Mouse (Mus musculus) CD4-positive, CD25-positive, alpha-beta regulatory T cell, adult 2 months (primary cell): Measurements from ENCODE around the gene Fez1.

ENCODE experiments used
- DNase-seq: peaks from one replicate; pipeline ENCODE4 v3.0.0-alpha.2; 2012; ENCODE audit warnings: low read depth, low spot score

Gene Fez1

DNA sequence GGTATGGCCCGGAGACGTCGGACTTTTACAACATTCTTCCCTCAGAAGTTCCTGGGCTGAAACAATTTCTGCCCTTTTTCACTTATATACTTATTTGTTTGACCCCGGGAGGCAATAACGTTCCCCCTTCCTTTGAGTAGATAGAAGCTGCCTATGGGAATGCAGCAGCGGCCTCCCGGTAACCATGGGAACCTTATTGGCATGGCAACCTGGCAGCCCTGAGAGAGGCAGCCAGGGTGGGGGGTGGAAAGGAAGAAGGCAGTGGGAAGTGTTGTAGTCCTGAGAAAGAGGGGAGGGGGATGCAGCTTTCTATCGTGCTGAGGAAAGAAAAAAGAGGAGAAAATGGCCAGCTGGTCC, at the start of gene Fez1:
TSS of gene Fez1 (plus strand) at position 221 of the 357 bp plus-strand sequence.
- no peak for DNase-seq

DNA sequence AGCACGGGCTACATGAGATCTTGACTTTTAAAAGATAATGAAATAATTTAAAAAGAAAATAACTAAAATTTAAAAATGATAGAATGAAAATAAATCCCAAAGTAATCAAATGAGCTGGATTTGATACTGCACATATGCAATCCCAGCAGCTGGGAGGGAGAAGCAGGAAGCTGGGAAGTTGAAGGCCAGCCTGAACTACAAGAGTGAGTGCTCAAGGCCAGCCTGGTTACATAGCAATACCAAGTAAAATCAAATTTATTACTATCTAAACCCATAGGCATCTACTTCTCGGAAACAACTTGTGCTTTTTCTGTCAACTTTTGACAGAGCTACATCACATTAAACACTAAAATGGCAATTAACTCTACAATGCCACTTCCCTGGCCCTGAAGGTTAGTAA, 37.7 kb upstream of the Fez1 start:
- no peak for DNase-seq

DNA sequence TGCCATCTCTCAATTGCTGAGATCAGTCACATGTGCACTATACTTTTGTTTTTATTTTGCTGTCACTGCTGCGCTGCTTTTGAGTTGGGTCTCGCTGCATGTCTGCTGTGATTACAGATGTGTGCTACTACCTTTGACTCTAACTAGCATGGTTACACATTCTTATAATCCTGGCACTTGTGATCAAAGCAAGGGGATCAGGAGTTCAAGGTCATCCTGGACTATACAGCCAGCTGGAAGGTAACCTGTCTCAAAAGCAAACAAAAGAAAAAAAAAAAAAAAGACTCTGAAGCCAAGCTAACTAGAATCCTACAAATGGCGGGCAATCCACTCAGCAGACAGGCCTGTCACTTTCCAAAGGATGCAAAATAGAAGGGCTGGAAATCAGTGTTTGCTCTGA, 29.5 kb upstream of the Fez1 start:
- DNase-seq: no peak

DNA sequence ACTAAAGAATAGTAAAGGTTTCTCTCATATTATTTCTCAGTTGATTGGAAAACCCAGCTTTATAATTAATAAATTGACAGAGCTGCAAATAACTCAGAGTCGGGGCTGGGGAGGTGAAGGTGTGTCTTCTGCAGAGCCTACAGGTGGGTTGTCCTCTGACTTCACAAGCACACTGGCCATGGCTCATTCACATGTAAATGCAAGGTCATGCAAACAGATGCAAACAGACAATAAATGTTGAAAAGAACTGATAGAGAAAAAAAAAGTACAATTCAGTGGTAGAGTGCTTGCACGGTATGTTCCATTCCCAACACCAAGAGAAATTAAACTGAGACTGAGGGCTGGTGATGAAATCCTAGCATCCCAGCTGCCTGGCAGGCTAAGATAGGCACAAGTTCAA, 27.2 kb upstream of the Fez1 start:
- DNase-seq: no peak

DNA sequence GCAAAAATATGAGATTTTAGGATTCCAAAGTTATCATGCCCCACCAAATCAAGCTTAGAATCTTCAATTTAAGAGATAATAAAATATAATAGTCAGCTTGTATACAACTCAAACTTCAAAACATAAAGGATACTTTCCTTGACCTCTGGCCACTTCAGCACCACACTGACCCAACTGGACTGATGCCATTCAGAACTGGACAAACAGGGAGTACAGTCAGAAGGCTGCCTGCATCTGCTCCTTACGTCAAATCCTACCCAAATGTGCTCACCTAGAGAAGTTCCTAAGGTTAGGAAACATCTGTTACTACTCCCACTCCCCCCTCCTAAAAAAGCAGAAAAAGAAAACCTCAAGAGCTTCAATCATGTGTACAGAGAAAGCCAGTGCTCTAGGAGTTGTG, 26.1 kb upstream of the Fez1 start:
- DNase-seq: no peak

DNA sequence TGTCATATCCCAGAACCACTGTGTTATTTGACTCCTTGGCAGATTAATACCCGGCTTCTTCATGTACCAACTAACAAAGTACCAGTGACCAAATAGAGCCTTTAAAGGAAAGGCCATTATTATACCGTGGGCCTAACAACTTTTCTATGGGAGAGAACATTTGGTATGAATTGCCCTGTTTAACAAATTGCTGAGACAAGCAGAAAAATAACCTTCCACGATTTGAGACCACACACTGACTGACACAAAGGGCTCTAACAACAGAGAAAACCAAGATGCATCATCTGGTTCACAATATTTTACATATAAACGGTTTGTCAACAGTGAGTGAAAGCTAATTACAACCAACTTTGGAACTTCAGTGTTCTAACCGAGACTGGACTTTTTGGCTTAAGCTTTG, 25.4 kb upstream of the Fez1 start:
- DNase-seq: peak; percentile 3

DNA sequence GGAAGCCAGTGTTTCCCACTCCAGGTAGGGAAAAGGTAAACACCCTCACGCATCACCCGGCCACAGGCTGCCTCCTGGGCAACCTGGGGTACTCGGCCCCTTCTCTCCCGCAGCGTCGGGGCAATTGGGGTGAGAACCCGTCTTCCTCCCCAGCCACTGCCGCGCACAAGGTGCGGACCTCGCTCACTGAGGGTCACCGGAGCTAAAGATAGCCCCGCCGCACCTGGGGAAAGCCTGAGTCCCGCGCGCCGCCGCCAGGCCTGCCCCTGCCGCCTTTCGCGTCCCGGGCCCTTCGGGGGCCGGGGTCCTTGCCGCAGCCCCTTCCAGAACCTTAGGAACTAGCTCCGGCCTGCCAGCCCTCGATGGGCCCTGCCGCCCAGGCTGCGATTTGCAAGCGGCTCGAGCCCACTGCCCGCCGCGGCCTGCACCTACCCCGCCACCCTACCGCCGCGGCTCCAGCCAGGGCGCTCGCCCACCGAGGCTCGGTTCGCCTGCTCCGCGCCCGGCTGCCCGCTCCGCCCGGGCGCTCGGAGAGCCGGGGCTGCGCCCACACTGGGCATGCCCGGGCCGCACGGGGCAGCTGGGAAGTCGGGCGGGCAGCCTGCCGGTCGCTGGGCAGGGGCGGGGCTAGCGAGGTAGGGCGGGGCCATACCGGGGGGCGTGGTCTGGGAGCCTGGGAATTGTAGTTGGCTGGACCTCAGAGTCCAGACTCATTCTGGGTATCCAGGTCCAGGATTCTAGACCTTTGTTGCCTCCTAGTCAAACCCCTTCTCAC, 24.7 kb upstream of the Fez1 start, which contains the start of gene Ei24:
TSS of gene Ei24 (minus strand) at position 613 of the 775 bp plus-strand sequence.
- DNase-seq: peak; percentile 76

DNA sequence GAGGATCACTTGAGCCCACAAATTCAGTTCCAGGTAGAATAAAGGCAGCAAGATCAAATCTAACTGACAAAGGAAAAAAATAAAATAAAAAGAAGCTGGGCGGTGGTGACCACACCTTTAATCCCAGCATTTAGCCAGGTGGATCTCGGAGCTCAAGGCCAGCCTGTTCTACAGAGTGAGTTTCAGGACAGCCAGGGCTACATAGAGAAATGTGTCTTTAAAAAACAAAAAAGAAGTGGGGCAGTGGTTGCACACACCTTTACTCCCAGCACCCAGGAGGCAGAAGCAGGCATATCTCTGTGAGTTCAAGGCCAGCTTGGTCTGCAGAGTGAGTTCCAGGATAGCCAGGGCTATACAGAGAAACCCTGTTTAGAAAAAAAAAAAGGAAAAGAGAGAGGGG, 19.7 kb upstream of the Fez1 start:
- no peak for DNase-seq

DNA sequence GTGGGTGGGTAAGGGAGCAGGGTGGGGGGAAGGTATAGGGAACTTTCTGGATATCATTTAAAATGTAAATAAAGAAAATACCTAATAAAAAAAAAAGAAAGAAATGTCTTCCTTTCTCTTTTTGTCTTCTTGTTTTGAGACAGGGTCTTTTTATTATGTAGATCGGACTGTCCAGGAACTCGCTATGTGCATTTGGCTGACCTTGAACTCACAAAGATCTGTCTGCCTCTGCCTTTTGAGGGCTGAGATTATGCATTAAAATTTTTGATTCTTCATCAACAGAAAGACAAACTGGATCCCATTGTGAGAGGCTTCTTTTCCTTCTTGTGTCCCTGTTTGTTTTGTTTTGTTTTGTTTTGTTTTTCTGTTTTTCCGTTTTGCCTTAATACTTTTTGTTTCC, 18.7 kb upstream of the Fez1 start:
- no peak for DNase-seq

DNA sequence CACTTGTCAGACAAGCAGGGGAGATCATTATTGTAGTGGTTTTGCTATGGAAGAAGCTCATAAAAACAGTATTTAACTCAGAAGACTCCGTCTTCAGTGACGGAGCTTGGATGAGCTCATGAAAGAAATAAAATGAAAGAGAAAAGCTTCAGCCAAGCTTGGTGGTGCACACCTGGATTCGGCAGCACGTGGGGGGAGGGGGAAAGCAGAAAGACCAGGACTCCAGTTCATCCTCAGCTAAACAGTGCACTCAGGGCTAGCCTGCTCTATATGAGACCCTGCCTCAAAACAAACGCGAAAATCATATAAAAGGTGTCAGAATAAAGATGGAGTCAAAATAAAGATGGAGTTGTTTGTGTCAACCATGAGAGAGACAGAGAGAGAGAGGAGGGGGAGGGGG, 18.3 kb upstream of the Fez1 start:
- DNase-seq: no peak

DNA sequence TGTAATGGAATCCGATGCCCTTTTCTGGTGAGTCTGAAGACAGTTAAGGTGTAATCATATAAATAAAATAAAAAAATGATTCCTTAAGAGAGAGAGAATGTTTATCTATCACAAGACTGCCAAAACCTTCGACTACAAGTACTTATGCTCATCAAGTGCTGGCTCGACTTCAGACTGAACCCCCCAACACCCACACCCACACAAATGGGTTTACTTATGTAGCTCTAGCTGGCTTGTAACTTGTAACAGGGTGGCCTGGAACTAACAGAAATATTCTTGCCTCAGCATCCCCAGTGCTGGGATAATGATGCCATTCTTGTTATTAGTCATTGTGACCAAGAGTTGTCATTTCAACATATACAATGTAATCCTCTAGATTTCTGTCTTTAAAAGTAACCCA, 17.7 kb upstream of the Fez1 start:
- no peak for DNase-seq

DNA sequence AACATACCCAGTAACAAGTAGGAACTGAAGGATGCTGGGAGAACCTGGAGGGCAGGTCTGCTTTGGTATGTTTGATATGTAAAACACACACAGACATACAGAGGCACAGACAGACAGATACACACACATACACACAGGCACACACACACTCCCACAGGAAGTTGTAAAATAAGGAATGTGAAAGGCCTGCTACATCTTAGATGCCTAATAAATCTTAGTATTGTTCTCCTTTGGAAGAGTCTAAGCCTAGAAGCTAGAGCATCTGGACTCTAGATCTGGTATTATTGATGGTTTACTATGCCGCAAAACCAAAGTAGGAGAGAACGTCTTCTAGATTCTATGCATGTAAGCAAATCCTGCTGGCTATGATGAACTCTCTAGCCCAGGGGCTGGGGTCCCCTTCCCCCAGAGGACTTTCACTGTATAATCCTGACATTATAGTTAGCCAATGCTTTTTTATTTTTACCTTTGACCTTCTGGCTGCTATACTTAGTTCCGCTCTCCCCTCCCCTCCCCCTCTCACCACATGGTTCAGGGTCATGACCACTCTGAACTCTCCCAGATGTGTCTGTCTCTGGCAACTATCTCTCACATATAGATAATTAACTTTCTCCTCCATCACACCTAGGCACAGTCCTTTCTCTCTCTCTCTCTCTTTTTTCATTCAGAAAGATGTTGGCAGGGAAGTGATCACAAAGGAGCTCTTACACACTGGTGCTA, 16.2 kb upstream of the Fez1 start:
- DNase-seq: no peak

DNA sequence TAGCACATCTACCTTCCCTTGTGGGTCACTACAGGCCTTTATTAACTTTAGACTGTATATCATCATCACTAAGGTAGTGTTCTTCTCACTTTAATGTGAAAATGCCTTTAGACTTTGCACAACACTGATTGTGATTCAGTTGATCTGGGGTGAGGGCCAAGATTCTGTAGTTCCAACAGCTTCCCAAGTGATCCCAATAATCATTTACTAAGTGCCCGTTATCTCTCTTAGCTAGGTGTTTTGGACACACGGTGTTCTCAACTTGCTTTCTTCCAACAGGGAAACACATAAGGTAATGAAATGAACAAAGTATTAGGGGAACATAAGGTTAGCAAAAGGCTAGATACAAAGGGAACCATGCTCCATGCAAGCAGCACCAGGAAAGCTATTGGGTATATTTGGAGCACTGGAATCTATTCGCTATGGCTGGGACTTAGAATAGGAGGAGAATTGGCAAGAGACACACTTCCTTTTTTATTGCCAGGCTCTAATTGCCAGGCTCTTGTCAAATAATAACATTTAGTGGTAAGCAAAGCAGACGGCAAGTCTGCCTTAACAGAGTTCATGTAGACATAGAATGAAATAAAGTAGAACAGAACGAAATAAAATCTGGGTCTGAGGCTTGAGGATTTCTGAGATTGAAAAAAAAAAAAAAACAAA, 13.4 kb upstream of the Fez1 start:
- DNase-seq: no peak

DNA sequence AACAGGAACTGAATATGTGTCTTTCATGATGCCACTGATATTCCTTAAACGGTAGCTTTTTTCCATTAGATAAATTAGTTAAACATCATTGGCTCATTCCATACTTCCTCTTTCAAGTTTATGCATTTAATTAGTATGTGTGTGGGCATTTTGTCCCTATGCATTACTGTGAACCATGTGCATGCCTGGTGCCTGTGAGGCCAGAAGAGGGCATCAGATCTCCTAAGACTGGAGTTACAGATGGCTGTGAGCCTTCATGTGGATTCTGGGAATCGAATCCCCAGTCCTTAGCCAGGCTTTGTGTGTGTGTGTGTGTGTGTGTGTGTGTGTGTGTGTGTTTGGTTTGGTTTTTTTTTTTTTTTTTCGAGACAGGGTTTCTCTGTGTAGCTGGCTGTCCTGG, 7.2 kb upstream of the Fez1 start:
- DNase-seq: no peak

DNA sequence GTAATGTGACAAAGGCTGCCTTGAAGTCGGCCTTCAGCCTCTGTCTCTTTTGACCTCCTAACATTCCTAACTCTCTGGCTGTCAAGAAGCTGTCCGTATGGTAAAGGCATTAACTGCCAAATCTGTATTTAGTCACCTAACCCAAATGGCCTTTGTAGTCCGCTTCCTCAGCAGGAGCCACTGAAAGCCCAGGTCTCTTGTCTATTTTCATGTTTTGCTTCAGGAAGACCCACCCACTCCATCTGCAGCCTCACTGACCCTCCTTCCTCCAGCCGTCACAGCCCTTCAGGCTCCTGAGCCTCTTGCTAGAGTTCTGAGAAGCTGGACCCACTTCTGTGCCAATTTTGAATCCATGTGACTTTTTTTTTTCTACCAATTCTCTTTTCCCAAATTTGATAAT, 2.8 kb upstream of the Fez1 start:
- no peak for DNase-seq

DNA sequence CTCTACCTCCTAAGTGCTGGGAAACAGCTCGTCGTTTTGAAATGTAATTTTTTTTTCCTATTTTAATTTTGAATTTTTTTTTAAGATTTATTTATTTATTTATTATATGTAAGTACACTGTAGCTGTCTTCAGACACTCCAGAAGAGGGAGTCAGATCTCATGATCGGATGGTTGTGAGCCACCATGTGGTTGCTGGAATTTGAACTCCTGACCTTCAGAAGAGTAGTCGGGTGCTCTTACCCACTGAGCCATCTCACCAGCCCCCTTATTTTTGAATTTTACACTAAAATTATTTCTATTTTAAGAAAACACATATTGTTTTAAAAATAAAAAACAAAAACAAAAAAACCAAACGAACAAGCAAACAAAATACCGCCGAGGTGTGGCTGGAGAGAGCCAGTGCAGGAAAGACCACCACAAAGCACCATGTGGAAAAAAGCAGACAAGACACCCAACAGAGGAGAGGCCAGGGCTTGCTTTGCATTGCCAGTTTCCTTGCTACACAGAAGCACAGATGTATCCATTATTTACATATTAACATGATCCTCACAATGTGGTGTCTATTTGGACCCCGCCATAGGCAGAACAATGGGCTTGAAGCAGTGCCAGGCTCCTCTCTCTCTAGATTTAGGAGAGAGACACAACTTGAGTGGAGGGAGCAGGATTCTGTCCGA, 558 bp upstream of the Fez1 start:
- DNase-seq: no peak

DNA sequence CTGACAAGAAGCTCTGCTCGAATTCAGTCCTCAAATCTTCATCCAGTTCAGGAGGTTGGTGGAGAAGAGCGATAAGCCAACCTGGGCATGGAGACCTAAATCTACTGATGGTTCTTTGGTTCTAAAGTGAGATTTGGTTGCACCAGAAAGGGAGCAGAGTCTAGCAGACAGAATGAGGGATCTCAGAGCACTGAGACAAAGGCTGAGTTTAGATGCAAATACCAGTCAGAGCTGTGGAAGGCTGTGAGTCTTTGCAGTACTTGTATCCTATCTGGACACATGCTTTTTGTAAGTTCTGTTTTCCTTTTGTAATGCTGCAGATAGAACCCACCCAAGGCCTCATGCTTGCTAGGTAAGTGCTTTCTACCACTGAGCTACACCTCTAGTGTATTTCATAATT, 360 bp downstream of the Fez1 start:
- no peak for DNase-seq

DNA sequence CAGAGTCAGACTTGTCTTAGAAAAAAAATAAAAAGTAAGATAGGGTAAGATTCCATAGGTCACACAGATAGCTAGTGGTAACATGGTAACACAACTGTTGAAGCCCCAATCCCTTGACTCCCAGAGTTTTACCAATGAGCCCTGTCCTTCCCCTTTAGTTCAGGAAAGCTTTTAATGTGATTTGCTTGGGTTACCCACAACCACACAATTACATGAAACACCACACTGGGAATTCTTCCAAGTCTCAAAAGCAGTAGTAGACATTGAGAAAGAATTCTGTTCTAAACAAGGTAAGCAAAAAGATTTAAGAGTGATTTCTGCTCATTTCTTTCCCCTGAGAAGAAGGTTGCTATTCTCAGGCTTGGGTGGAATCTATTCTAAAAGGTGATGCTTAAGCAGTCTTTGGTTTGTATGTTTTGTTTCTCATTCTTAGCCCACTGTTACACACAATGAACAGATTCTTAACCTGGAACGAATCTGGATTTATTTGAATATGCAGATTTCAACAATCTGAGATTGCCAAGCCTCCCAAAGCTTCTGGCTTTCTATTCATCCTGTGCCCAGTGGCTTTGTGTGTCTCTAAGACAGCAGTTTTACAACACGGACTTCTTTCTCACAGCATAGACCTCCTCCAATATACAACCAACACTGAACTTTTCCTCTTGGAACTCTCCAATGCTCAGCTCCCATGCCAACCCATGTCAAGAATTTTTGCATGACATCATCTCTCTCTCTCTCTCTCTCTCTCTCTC, 5.1 kb downstream of the Fez1 start:
- no peak for DNase-seq

DNA sequence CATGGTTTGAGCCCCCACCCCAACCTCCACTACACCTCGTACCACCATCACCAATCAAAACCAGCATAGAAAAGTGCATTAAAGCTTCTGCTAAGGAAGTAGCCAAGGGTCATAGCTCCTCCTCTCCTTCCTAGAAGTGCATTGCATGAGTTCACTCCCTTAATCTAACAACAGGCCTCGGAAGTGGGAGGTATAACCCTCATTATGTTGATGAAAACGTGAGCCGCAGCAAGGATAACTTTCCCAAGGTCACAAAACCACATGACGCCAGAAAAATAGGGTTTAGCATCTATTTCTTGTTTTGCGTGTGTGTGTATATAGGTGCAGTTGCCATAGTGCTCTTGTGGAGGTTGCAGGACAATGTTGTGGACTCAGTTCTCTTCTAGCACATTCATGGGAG, 9.7 kb downstream of the Fez1 start:
- no peak for DNase-seq

DNA sequence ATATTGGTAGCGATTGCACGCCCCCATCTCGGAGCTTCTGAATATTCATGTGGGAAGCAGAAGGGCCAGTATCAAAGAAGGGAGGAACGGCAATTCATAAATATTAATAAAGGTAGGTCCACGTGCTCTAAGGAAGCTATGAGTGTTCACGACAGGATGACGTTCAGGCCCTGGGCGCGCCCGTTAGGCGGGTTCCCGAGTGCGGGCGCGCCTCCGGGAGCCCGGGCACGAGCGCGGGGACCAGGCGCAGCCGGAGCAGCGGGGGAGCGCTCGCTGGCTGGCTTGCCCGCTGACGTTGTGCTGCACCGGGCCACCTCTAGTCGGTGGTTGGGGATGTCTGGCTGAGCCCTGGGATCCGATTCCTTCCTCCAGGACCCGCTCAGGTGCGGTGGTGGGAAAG, 10.9 kb downstream of the Fez1 start:
- DNase-seq: peak; percentile 17

DNA sequence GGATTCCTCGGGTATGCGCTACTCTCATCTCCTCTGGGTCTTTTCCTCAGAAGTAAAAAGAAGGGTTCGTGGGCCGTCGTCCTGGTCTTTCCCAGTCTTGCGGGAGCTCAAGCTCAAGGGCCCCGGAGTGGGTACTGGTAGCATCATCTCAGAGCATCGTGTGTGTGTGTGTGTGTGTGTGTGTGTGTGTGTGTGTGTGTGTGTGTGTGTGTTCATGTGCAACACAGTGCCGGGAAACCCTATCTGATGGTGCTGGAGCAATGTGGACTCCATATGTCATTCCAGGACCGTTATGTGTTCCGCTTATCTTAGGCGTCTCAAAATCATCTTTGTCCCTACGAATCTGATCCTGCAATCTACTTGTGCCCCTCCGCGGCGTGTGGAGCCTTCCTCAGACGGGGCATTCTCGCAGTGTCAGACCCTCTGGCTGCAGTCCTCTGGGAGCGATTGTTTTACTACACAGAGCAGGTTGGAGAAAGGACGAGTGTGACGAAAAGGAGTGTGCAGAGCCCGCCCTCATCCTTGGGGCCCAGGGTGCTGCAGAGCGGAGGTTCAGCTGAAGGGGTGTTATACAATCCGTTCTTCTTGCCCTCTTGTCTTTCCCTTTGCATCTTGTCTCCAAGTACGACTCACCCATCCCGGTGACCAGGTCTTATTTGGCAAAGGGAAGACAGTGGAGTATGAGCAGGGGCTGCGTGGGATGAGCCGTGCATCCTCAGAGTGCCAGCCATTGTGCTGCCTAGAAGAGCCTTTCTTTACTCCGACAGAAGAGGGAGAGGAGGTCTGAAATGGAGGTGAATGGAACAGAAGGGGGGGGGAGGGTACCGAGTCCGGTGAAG, 11.6 kb downstream of the Fez1 start:
- DNase-seq: no peak
